Mouse (Mus musculus): ENCODE data around the gene Grm7. TPM values are rescaled to one million over a fixed set of nuclear protein-coding genes. Genes with fewer than 3 reads are reported as not detected.

Grm7 gene
- polyA plus RNA-seq, 1 experiment from 2014 or later: 0.40 TPM

- Histone ChIP-seq H3K4me3 (no peak overlapping the region), H3K4me2 (no peak overlapping the region), H3K27me3 (replicated peaks) (no peaks in the 10 kb centered on the region), H3K9ac (no peak overlapping the region), H3K36me3 (no peaks in the 10 kb centered on the region), H3K4me1 (no peaks in the 10 kb centered on the region), H3K27ac (replicated peaks) (no peak overlapping the region), H3K9me3 (no peaks in the 10 kb centered on the region)
- 60% methylated on average over 6 of the region's 6 CpGs for WGBS
- no peak for ATAC-seq (ENCODE audit: extremely low read depth, insufficient number of reproducible peaks, low FRiP score, low TSS enrichment)
These were observed 575.8 kb downstream of the Grm7 start for GRCm38 (mm10) chr6:111221083-111221729.

GRCm38 (mm10) chr6:111255215-111255614 lies 609.8 kb downstream of the Grm7 start:
- Histone ChIP-seq H3K9ac (no peak overlapping the region), H3K27ac (replicated peaks) (no peak overlapping the region), H3K4me2 (no peak overlapping the region), H3K9me3 (no peaks in the 10 kb centered on the region), H3K27me3 (replicated peaks) (no peaks in the 10 kb centered on the region), H3K36me3 (no peaks in the 10 kb centered on the region), H3K4me1 (no peaks in the 10 kb centered on the region), H3K4me3 (no peak overlapping the region)
- ATAC-seq (ENCODE audit: extremely low read depth, insufficient number of reproducible peaks, low FRiP score, low TSS enrichment): no peak
- 61% methylated on average over 5 of the region's 5 CpGs for WGBS

GRCm38 (mm10) chr6:111256939-111257338 lies 611.6 kb downstream of the Grm7 start:
- WGBS: 81% methylated on average over 3 of the region's 3 CpGs
- no peak for ATAC-seq (ENCODE audit: extremely low read depth, insufficient number of reproducible peaks, low FRiP score, low TSS enrichment)
- no peak overlapping the region for H3K4me2 ChIP-seq

GRCm38 (mm10) chr6:111258256-111258655 lies 612.9 kb downstream of the Grm7 start:
- H3K4me2 ChIP-seq: no peak overlapping the region
- H3K4me3 ChIP-seq: no peak overlapping the region
- ATAC-seq (ENCODE audit: extremely low read depth, insufficient number of reproducible peaks, low FRiP score, low TSS enrichment): no peak
- no peak overlapping the region for H3K27ac ChIP-seq (replicated peaks)
- H3K9ac ChIP-seq: no peak overlapping the region
- no peaks in the 10 kb centered on the region for H3K9me3 ChIP-seq
- H3K36me3 ChIP-seq: no peaks in the 10 kb centered on the region
- no peaks in the 10 kb centered on the region for H3K27me3 ChIP-seq (replicated peaks)
- 65% methylated on average over 3 of the region's 3 CpGs for WGBS
- H3K4me1 ChIP-seq: no peaks in the 10 kb centered on the region

More at GRCm38 (mm10) chr6:111256939-111257338, 611.6 kb downstream of the Grm7 start:
- Histone ChIP-seq H3K4me1 (no peaks in the 10 kb centered on the region), H3K27ac (replicated peaks) (no peak overlapping the region), H3K27me3 (replicated peaks) (no peaks in the 10 kb centered on the region), H3K9ac (no peak overlapping the region), H3K9me3 (no peaks in the 10 kb centered on the region), H3K4me3 (no peak overlapping the region), H3K36me3 (no peaks in the 10 kb centered on the region)

GRCm38 (mm10) chr6:111261181-111261580 lies 615.8 kb downstream of the Grm7 start:
- H3K9ac ChIP-seq: no peak overlapping the region
- no peaks in the 10 kb centered on the region for H3K9me3 ChIP-seq
- ATAC-seq (ENCODE audit: extremely low read depth, insufficient number of reproducible peaks, low FRiP score, low TSS enrichment): no peak
- H3K4me1 ChIP-seq: no peaks in the 10 kb centered on the region
- H3K27ac ChIP-seq (replicated peaks): no peak overlapping the region
- no peak overlapping the region for H3K4me3 ChIP-seq
- no peak overlapping the region for H3K4me2 ChIP-seq
- H3K27me3 ChIP-seq (replicated peaks): no peaks in the 10 kb centered on the region
- H3K36me3 ChIP-seq: no peaks in the 10 kb centered on the region
- 67% methylated on average over 1 of the region's 1 CpGs for WGBS

- no peak overlapping the region for H3K27ac ChIP-seq (replicated peaks)
- no peak overlapping the region for H3K9ac ChIP-seq
- no peaks in the 10 kb centered on the region for H3K9me3 ChIP-seq
- no peak for ATAC-seq (ENCODE audit: extremely low read depth, insufficient number of reproducible peaks, low FRiP score, low TSS enrichment)
- no peaks in the 10 kb centered on the region for H3K27me3 ChIP-seq (replicated peaks)
- H3K4me2 ChIP-seq: no peak overlapping the region
- H3K36me3 ChIP-seq: no peaks in the 10 kb centered on the region
- 47% methylated on average over 4 of the region's 4 CpGs for WGBS
- no peaks in the 10 kb centered on the region for H3K4me1 ChIP-seq
- H3K4me3 ChIP-seq: no peak overlapping the region
These were observed 631.3 kb downstream of the Grm7 start for GRCm38 (mm10) chr6:111276657-111277056.

- H3K27ac ChIP-seq (replicated peaks): no peak overlapping the region
- H3K4me1 ChIP-seq: no peaks in the 10 kb centered on the region
- no peak overlapping the region for H3K9ac ChIP-seq
- no peaks in the 10 kb centered on the region for H3K9me3 ChIP-seq
- H3K27me3 ChIP-seq (replicated peaks): no peaks in the 10 kb centered on the region
- no peak overlapping the region for H3K4me2 ChIP-seq
- no peaks in the 10 kb centered on the region for H3K36me3 ChIP-seq
- H3K4me3 ChIP-seq: no peak overlapping the region
- ATAC-seq (ENCODE audit: extremely low read depth, insufficient number of reproducible peaks, low FRiP score, low TSS enrichment): no peak
These were observed 633.1 kb downstream of the Grm7 start for GRCm38 (mm10) chr6:111278516-111278915.

- no peaks in the 10 kb centered on the region for H3K27me3 ChIP-seq (replicated peaks)
- no peak overlapping the region for H3K27ac ChIP-seq (replicated peaks)
- no peaks in the 10 kb centered on the region for H3K9me3 ChIP-seq
- no peak overlapping the region for H3K9ac ChIP-seq
- no peak overlapping the region for H3K4me3 ChIP-seq
- H3K36me3 ChIP-seq: no peaks in the 10 kb centered on the region
- H3K4me1 ChIP-seq: no peaks in the 10 kb centered on the region
- no peak overlapping the region for H3K4me2 ChIP-seq
- ATAC-seq (ENCODE audit: extremely low read depth, insufficient number of reproducible peaks, low FRiP score, low TSS enrichment): no peak
- 64% methylated on average over 5 of the region's 5 CpGs for WGBS
These were observed 648.2 kb downstream of the Grm7 start for GRCm38 (mm10) chr6:111293505-111294001.

- Histone ChIP-seq H3K4me2 (no peak overlapping the region), H3K9me3 (no peaks in the 10 kb centered on the region), H3K9ac (no peak overlapping the region), H3K4me3 (no peak overlapping the region), H3K36me3 (no peaks in the 10 kb centered on the region), H3K27me3 (replicated peaks) (no peaks in the 10 kb centered on the region), H3K27ac (replicated peaks) (no peak overlapping the region), H3K4me1 (no peaks in the 10 kb centered on the region)
- no peak for ATAC-seq (ENCODE audit: extremely low read depth, insufficient number of reproducible peaks, low FRiP score, low TSS enrichment)
- WGBS: 70% methylated on average over 3 of the region's 3 CpGs
These were observed 658.7 kb downstream of the Grm7 start for GRCm38 (mm10) chr6:111303912-111304555.

GRCm38 (mm10) chr6:111361681-111362080 lies 716.3 kb downstream of the Grm7 start:
- no peaks in the 10 kb centered on the region for H3K9me3 ChIP-seq
- H3K27ac ChIP-seq (replicated peaks): no peak overlapping the region
- WGBS: 41% methylated on average over 1 of the region's 1 CpGs
- H3K27me3 ChIP-seq (replicated peaks): no peaks in the 10 kb centered on the region
- ATAC-seq (ENCODE audit: extremely low read depth, insufficient number of reproducible peaks, low FRiP score, low TSS enrichment): no peak
- no peak overlapping the region for H3K4me3 ChIP-seq
- H3K9ac ChIP-seq: no peak overlapping the region
- no peaks in the 10 kb centered on the region for H3K36me3 ChIP-seq
- H3K4me1 ChIP-seq: no peaks in the 10 kb centered on the region
- H3K4me2 ChIP-seq: no peak overlapping the region

- H3K9me3 ChIP-seq: no peaks in the 10 kb centered on the region
- no peak overlapping the region for H3K27ac ChIP-seq (replicated peaks)
- H3K36me3 ChIP-seq: no peaks in the 10 kb centered on the region
- peaks cover 14% of the 10 kb centered on the region for H3K4me1 ChIP-seq
- 71% methylated on average over 3 of the region's 3 CpGs for WGBS
- no peak overlapping the region for H3K9ac ChIP-seq
- H3K4me2 ChIP-seq: no peak overlapping the region
- H3K4me3 ChIP-seq: no peak overlapping the region
- ATAC-seq (ENCODE audit: extremely low read depth, insufficient number of reproducible peaks, low FRiP score, low TSS enrichment): no peak
- H3K27me3 ChIP-seq (replicated peaks): no peaks in the 10 kb centered on the region
These were observed 722.7 kb downstream of the Grm7 start for GRCm38 (mm10) chr6:111368111-111368510.

- H3K4me2 ChIP-seq: no peak overlapping the region
- no peaks in the 10 kb centered on the region for H3K9me3 ChIP-seq
- H3K27me3 ChIP-seq (replicated peaks): no peaks in the 10 kb centered on the region
- H3K4me3 ChIP-seq: no peak overlapping the region
- H3K27ac ChIP-seq (replicated peaks): no peak overlapping the region
- ATAC-seq (ENCODE audit: extremely low read depth, insufficient number of reproducible peaks, low FRiP score, low TSS enrichment): no peak
- no peaks in the 10 kb centered on the region for H3K36me3 ChIP-seq
- H3K9ac ChIP-seq: no peak overlapping the region
- WGBS: 77% methylated on average over 3 of the region's 3 CpGs
- peaks cover 15% of the 10 kb centered on the region for H3K4me1 ChIP-seq
These were observed 723.2 kb downstream of the Grm7 start for GRCm38 (mm10) chr6:111368551-111368950.
